Mouse (Mus musculus) stomach, postnatal 0 days (tissue): ENCODE data around the gene Id2.

Experiments
- CTCF ChIP-seq: IDR thresholded peaks from 2 replicates; pipeline ENCODE4 v1.5.1; 2016; ENCODE audit warnings: antibody characterized with exemption, low read depth, mild to moderate bottlenecking, moderate library complexity
- EP300 ChIP-seq: optimal IDR thresholded peaks from 2 replicates; pipeline ENCODE3; 2016; ENCODE audit warnings: antibody characterized with exemption

DNA sequence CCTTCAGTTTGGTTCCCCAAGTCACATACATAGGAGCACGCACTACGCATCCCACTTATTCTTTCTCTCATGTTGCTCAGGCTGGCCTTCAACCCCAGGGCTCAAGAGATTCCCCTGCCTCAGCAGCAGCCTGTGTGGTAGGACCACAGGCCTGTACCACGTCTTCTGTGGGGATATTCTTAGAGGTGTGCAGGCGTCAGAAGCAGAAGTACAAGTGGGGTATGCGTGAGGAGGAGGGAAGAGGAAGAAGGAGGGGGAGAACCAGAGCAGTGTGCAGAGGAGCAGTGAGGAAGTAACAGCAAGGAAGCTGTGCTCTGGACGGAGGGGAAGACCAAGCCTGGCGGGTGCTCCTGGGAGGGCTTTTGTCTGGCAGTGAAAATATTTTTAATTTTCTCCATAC lies 42.4 kb downstream of the Id2 start:
- TF ChIP-seq EP300 (no peak), CTCF (no peak)
